Mouse (Mus musculus): ENCODE results near the gene Sytl2.

Gene Sytl2

DNA sequence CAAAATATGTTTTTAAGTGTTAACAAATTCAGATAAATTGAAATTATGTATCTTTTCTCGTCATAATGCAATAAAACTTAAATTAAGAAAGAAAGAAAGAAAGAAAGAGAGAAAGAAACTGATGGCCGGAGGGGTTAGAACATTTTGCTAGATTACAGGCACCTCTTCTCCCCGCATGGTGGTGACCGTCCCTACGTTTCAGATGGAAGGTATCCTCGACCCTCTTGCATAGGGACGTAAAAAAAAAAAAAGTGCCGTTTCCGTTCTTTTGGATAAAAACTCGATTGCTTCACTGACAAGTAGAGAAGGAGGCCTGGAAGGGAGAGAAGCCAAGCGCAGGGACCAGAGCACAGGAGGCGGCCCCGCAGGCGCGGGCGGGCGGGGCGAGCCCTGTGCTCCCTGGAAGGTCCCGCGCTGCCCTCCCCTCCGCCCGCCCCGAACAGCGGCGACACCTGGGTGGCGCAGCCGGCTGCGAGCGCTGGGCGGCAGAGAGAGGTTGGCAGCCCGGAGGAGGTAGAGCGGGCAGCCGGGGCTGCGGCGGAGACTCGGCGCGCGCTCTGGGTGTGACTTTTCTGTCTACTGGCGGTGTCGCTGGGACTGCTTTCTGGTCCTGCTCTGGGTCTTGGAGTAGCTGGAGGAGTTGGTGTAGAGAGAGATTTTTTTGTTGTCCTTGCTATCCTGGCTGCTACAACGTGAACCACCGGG lies at the start of gene Sytl2:
Gene Sytl2, plus strand, starts transcription at position 311 of the 705 bp plus-strand sequence.
- DNase-seq (ENCODE audit: low read depth, low spot score), result no peak

DNA sequence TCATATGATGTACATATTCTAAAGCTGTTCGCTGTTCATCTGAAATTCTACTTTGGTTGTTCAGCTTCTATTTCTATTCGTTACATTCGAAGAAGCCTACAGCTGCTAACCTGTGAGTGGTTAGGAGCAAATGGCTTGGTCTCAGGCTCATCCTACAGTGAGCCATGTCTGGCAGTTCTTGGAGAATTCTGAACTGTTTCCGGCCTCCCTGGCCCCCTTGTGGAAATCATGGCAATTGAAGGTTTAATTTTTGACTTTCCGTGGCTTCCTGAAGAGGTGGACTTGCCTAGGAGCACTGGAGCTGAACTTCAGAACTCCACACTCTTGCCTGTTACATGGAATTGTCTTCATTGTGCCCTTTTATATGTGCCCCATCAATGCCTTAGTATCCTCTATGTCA lies 49.1 kb upstream of the Sytl2 start:
- no peak for DNase-seq (ENCODE audit: low read depth, low spot score)

DNA sequence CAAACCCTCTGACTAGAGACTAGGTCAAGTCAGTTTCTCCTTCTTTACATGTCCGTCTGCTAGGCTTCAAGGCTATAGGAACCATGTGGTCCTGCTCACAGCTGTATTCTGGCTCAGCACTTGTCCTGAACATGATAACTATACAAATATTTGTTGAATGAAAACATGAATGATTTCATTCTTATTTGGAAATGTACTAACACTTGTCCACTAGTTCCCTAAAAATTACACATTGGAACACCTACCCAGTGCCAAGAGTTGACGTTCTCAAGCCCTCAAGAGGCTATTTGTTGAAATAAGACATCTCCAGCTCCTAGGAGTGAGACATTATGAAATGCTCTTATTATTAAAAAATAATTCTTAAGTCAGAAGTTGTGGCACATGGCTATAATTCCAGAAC lies 43.4 kb upstream of the Sytl2 start:
- no peak for DNase-seq (ENCODE audit: low read depth, low spot score)

DNA sequence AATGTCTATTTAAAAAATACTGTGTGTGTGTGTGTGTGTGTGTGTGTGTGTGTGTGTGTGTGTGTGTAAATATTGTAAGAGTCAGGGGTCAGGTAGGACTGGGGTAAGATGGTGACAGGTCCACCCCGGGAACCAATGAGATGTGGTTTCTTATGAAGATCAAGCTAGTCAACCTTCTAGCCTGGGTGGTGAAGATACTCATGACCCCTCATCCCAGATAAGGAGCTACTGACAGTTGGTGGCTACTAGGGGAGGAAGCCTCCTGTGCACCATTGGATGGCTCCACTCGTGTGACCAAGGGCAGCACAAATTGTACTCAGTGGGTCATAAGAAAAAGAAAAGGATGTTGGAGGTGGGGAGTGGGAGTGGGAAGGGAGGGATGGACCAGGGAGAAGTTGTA lies 42.2 kb upstream of the Sytl2 start:
- DNase-seq (ENCODE audit: low read depth, low spot score), result no peak

DNA sequence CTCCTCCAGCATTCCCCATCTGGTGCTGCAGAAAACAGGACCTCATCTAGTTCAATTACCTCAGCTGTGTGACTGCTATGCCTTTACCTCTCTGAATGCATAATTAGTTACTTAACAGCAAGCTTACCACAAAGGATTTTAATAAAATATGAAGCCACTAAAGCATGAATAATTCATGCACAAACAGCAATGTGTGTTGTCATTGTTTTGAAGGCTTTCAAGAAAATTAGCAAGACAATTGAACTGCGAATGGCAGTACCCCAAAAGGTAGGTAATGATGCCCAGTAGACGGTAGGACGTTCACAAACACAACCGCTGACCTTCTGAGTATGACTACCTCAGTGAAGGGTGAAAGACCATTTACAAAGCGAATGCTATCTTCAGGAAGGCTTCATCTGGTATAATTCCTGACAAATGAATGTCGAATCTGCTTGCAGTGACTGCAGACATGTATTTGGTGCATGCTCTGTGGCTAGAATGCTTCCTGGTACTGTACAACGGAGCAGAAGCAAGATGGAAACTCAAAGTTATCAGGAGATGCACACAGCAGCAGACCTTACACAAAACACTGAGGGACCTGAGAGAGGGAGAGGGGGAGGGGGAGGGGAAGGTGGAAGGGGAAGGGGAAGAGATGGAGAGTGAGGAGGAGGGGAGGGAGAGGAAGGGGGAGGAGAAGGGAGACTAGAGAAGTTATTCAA lies 40.0 kb upstream of the Sytl2 start:
- DNase-seq (ENCODE audit: low read depth, low spot score), result no peak

DNA sequence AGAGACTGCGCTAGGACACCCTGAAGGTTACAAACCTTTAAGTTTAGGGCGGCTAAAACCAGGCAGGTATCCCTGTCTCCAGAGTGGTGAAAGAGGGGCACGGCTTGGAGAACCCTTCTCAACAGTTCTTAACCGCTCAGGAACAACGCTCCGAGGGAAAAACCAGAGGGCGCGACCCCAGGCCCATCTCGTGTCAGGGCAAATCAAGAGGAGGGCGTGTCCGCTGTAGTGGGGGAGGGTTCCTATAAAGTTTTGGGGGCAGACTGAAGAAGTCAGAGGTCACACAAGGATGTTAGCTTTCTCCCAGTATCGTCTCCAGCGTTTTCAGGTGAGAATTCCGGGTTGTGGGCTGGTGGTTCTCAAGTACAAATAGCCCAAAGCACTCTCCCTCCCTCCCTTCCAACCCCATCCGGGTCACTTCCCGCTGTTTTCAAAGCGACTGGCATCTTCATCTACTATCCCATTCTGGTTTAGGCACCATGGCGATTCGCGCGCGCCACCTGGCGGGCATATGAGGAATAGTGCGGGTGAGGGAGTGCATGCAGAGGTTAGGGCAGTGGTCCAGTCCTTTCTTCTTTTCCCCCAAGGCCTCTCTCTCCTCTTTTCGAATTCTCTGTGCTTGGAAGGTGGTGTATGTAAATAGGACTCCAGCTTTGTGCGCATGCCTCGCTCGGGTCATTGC lies 36.6 kb upstream of the Sytl2 start, which contains the start of gene Ccdc83:
Gene Ccdc83, minus strand, starts transcription at position 489 of the 682 bp plus-strand sequence.
- no peak for DNase-seq (ENCODE audit: low read depth, low spot score)

DNA sequence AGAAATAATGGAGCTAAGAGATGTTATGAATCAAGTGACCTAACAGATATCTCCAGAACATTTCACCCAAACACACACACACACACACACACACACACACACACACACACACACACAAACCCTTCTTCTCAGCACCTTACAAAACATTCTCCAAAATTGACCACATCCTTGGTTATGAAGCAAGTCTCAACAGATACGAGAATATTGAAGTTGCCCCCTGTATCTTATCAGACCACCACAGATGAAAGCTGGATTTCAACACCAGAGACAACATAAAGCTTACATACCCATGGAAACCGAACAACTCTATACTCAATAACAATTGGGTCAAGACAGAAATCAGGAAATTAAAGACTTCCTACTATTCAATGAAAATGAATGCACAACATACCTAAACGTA lies 31.9 kb upstream of the Sytl2 start:
- no peak for DNase-seq (ENCODE audit: low read depth, low spot score)

DNA sequence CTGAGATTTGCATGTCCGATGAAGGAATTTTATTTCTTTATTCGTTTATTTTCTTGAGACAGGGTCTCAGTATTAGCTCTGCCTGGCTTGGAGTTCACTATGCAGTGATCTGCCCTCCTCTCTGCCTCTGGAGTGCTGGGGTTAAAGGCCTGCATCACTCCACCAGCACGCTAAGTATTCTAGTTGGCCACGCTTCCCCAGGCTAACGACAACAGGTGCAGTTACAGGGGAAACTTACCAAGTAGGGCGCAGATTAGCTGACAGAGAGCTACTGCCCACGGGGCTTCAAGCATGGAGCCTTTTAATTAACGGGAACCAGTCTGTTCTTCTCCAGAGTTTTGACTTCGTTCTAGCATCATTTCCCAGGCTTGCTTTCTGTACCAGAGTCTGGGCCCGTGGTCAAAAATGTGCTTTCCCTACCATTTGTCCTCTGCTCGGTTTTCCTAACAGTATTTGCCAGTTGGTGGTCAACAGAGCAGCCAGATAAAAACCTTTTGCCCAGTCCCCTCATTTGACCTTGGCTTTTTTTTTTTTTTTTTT lies 27.4 kb upstream of the Sytl2 start:
- no peak for DNase-seq (ENCODE audit: low read depth, low spot score)

DNA sequence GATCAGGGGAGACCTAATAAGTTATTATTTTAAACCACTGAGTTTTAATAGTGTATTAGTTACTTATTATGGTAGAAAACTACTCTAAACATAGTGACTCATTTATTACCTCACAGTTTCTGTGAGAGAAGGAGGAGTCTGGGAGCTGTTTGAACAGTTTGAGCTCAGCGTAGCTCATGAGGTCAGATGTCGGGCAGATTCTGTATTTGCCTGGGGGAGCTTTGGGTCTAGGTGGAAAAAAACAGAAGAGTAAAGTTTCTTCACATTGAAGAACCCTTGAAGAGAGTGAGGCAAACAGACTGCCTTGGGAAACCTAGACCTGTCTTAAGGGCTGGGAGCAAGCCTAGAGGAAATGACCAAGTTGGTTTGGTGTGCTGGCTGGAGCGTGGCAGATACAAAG lies 24.8 kb upstream of the Sytl2 start:
- DNase-seq (ENCODE audit: low read depth, low spot score), result no peak

DNA sequence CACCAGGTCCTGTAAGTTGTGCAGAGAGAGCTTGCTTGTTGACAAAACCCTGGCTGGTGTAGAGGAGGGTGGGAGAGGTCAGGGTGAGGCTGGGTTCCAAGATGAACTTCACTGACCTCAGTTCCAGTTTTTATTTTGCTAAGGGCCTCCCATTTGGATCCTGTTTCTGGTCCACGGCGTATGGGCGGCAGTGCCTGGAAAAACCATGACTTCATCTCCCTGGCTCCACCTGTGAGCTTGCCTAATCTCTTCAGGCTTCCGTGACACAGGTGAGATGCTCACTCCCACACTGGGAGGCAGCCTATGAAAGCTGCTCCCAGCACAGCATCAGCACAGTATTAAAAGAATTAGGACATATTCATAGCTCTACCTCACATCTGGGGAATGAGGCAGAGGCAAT lies 24.3 kb upstream of the Sytl2 start:
- DNase-seq (ENCODE audit: low read depth, low spot score), result no peak

DNA sequence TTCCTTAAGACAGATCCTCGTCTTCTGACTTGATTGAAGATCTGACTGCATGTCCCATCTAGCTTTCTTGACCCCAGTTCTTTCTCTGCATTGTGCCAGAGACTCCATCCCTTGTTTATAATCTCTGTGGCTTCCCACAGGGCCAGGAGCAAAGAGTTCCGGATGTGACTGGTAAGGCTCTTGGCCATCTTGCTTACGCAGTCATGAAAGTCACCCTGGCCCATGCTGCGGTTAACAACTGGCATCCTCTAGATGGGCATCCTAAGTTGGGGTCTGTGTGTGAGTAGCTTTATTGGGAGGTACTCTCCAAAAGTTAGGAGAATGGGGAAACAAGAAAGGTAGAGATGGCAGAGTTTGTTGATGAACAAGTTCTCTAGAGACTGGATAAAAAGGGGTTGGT lies 22.9 kb upstream of the Sytl2 start:
- no peak for DNase-seq (ENCODE audit: low read depth, low spot score)

DNA sequence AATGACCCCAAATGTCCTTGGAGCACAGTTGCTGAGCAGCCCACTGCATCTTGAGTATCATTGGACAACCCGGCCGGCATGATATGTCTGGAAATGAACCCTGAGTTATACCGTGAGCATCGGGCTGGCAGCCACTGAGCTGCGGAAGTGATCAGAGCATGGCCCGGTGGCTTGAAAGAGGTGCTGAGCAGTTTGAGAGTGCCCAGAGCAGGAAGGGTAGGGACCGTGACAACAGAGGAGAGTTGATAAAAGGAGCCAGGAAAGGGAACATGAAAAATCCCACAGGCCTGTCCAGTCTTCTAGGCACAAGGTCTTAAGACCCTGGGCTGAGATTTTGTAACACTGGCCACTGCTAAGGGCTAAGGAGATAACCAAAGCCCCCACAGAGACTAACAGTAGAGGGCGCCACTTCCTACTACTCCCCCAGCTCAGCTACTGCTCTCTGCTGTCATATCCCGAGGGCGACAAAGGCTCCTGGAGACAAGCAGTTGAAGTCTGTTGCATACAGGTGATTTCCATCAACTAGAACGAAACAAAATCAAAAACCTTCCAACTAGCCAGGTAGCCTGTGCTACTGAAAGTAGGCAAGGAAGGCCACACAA lies 21.7 kb upstream of the Sytl2 start:
- DNase-seq (ENCODE audit: low read depth, low spot score), result no peak

DNA sequence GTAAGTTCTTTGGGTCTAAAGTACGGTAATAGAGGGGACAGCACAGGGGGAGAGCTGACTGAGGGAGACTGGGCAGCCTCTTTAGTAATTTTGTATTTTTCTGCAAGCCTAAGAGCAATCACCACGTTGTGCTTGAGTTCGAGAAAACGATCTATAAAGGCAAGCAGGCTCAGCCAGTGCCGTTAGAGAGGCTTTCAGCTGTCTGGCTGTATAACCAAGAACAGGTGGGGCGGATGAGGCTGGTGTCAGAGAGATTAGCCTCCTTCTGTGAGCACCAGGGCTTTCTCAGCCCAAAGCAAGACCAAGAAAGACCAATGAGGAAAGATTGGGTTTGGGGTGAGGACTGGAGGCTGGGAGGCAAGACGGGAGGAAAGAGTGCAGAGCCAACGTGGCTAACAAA lies 21.2 kb upstream of the Sytl2 start:
- no peak for DNase-seq (ENCODE audit: low read depth, low spot score)

DNA sequence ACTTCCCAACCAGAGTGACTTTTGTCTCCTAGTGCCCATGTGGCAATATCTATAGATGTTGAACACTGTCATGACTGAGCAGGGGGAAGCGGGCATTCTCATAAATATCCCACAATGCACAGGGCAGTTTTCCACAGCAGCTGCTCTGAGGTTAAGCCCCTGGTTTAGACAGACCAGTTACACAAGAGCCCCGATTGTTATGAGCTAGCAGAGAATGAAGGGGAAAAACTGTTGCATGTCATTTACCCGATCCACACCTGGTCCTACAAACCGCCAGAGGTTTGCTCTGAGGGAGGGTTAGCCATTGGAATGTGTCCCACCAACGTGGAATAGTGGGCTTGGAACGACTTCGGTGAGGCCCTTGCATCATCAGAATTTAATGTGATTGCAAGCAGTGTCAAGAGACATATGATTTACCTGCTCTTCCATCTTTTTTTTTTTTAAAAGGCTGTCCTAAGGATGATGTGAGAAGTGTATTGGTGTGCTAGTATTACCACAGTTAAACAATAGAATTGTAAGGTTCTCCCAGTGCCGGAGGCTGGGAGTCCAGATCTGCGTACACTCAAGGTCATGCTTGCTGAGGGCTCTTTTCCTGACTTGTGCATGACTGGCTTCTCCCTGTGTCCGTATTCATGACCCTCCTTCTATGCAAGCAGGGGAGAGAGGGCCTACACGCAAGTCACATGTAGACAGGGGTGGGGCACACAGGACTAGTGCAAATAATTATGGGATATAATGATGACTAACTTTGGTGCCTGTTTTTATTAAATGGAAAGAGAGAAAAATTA lies 20.1 kb upstream of the Sytl2 start:
- no peak for DNase-seq (ENCODE audit: low read depth, low spot score)

DNA sequence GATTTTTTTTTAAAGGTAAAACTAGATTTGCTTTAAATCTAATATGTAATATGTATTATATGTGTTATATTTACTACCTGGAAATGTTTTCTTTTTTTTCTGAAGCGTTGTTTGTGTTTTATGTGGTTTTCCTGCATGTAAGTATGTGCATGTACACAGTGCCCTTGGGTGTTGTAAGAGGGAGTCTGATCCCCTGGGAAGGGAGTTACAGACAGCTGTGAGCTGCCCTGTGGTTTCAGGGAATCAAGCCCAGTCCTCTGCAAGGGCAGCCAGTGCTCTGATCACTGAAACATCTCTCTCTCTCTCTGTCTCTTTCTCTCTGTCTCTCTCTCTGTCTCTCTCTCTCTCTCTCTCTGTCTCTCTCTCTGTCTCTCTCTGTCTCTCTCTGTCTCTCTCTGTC lies 19.3 kb upstream of the Sytl2 start:
- DNase-seq (ENCODE audit: low read depth, low spot score), result no peak

DNA sequence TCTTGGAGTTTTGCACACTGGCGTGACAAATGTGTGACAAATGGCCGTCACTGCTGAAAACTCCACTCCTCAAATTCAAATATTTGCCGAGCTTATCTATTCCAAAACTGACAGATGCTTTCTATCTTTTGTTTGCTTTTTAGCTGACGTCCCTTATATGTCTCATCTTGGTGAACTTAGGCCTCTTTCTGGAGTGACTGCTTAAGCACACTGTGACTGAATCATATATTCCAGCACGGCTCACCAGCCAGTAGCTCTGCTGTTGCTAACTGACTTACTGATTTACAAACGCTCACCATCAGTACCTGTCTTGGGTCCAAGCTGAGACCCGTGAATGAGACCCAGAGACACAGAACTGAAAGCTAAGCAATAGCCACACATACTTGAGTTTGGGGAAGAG lies 17.3 kb upstream of the Sytl2 start:
- DNase-seq (ENCODE audit: low read depth, low spot score), result no peak

DNA sequence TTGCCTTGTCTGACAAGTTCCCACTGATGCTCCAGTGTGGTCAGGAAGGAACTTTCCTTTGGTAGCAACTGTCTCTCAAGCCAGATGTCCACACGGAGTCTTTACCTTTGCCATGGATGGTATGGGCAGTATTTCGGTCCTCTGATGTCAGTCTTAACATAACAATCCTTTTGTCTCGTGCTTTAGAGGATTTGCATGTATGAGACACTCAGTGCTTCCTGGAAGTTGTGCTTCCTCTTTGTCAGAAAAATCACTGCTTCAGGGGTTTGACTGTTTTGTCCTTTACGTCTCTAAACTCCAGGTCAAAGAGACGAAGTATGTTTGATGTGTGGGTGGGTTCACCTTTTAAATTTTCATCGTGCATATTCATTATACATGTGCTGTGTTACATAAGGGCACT lies 10.2 kb upstream of the Sytl2 start:
- DNase-seq (ENCODE audit: low read depth, low spot score), result no peak

DNA sequence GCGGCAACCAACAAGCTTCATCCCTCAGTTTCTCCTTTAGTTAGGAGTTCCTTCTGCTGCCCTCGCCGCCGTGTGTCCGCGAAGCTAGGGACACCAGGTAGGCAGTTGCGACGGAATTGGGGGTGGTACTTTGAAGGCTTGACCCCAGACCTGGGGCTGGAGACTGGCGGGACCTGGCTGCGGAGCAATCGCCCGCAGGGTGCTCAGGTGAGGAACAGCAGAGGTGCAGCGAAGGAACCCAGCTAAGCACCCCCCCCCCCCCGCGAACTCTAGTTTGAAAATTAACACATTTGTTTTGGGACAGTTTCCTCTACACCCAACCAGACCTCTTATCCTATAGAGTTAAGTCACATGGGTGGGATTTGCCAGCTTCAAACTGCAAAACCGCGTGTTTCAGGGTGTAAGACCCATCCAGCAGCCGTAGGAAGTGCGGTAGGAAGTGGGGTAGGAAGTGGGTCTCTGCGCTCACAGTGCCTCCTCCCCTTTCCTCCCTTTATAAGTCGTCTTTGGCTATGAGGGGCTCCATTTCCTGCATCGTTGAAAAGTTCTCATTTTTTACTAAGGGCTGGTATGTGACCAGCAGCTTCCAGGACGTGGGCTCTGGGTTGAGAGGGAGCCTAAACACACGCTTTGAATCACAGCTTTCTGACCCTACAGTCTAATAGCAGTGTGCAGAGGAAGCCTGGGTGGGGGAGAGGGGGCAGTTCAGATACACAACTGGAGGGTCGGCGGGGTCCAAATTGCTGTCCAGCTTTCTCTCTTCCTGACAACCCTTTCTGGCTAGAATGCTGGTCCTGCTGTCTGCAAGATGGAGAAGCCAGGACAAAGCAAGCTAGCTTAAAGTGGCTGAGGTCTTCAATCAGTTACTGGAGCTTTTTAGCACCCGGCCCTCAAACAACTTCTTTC lies 848 bp downstream of the Sytl2 start:
- DNase-seq (ENCODE audit: low read depth, low spot score), result no peak

DNA sequence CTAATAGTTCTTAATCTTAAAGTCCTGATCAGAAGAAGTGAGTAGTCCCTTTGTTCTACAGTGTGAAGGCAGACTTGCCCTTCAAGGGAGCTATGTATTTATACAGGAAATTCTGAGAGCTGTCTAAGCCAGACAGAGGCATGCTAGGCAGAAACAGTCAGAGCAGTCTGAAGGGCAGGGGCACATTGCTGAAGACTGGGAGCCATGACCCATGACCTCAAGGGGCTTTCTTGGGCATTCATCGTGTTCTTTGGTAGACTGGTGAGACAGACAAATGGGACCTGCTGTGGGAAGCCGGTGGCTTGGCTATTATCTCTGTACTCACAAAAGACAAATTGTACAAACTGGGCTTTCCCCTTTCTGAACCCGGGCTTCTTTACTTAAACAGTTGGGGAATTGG lies 4.0 kb downstream of the Sytl2 start:
- no peak for DNase-seq (ENCODE audit: low read depth, low spot score)

DNA sequence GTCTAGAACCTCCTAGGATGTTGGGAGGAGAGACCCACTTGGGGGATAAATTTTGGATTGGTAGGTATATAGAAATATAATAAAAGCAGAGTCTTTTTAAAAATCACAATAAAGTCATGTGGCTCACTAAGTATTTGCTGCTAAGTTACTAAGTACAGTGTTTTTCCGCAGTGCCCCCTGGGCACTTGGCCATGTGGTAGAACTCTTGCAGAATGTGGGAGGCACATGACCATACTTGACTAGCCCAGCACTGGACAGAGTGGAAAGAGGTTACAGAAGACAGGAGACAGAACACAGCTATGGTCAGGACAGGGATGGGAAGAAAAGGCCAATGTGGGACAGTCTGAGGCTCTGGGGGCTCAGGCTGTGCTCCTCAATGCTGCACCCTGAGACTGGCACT lies 4.9 kb downstream of the Sytl2 start:
- DNase-seq (ENCODE audit: low read depth, low spot score), result no peak

All from brain, embryonic 18.5 days (tissue).